Mouse (Mus musculus) CD4-positive, CD25-positive, alpha-beta regulatory T cell, adult 2 months (primary cell): ENCODE results near the gene Mcm7.
"Not testable (repeated sequence)": the region's sequence is repeated elsewhere in the genome, so short reads cannot be mapped to it uniquely, and the experiment has no call there.

ENCODE experiments used
- DNase-seq: peaks from one replicate; pipeline ENCODE4 v3.0.0-alpha.2; 2012; ENCODE audit warnings: low read depth, low spot score

Gene Mcm7

GRCm38 (mm10) chr5:138171695-138172491 lies at the start of gene Mcm7, which contains the start of gene Ap4m1:
Gene Mcm7, minus strand, starts transcription at chr5:138172422.
Gene Ap4m1, plus strand, starts transcription at chr5:138172002.
- DNase-seq = peak; percentile 95

- DNase-seq = no peak
These were observed 47.6 kb upstream of the Mcm7 start for GRCm38 (mm10) chr5:138219864-138220263.

GRCm38 (mm10) chr5:138216632-138217031 lies 44.4 kb upstream of the Mcm7 start:
- not testable (repeated sequence) for DNase-seq

DNA sequence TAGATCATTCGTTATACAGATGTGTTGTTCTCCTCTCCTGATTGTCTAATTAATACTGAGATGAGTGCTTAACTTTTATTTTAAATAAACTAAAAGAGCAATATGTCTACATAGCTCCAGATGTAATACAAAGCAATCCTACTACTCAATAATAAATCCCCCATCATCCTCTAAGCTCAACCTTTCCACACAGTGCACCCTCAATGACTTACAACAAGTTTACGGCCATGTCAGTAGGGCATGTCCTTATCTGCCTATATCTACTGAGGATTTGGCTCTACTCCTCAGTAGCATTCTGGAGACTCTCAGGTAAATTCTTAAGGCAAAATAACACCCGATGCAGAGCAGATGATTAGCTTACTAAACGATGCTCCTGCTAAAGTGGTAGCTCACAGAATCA lies 35.7 kb upstream of the Mcm7 start:
- DNase-seq = no peak

DNA sequence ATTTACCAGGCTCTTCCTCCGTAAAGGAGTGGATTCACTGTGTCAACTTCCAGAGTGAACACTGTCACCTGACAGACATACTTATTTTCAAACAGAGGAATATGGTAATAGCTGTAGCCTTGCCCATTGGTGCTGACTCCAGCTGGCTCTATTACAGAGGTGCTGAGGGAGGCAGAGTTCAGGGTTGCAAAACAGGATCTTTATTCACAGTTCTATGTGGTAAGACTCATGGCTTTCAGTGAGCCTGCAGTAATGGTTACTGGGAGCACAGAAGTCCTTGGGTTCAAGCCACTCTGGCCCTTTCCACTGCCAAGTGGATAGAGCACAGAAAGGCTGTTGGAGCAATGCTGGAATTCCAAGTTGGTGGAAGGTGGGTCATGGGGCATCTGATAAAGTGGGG lies 35.0 kb upstream of the Mcm7 start:
- no peak for DNase-seq

DNA sequence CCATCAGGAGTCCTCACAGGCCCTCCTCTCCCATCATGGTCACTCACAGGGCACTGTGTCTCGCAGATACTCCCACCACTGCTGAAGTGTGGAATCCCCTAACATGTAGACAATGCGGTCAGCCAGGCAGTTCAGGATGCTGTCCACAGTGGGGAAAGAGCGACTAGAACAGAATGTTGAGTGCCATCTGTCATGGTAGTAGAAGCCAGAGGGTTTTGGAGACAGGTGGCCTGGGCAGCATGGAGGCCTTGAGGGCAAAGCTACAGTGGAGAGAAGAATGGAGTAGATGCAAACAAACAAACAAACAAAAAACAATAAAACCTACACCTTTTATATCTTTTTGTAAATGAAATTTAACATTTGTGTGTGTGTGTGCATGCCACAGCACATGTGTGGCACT lies 29.9 kb upstream of the Mcm7 start:
- DNase-seq = no peak

DNA sequence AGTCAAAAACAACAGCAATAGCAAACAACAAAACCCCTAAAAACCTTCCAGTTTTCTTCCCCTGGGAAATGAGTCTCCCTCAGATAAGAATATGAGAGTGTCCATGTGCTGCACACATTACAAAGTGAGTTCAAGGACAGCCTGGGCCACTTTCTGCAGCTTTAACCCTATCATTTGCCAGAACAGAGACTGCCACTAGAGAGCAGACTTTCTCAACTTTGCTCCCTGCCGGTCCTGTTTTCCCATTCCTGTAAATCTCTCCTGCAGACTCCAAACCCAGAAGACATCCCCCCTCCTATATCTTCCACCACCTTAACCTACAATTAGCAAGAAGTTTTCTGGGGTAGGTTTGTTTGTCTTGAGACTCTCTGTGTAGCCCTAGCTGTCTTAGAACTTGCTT lies 27.4 kb upstream of the Mcm7 start:
- DNase-seq = no peak

GRCm38 (mm10) chr5:138195463-138195862 lies 23.2 kb upstream of the Mcm7 start:
- no peak for DNase-seq

- DNase-seq = peak; percentile 34
These were observed 22.6 kb upstream of the Mcm7 start for GRCm38 (mm10) chr5:138194755-138195345.

DNA sequence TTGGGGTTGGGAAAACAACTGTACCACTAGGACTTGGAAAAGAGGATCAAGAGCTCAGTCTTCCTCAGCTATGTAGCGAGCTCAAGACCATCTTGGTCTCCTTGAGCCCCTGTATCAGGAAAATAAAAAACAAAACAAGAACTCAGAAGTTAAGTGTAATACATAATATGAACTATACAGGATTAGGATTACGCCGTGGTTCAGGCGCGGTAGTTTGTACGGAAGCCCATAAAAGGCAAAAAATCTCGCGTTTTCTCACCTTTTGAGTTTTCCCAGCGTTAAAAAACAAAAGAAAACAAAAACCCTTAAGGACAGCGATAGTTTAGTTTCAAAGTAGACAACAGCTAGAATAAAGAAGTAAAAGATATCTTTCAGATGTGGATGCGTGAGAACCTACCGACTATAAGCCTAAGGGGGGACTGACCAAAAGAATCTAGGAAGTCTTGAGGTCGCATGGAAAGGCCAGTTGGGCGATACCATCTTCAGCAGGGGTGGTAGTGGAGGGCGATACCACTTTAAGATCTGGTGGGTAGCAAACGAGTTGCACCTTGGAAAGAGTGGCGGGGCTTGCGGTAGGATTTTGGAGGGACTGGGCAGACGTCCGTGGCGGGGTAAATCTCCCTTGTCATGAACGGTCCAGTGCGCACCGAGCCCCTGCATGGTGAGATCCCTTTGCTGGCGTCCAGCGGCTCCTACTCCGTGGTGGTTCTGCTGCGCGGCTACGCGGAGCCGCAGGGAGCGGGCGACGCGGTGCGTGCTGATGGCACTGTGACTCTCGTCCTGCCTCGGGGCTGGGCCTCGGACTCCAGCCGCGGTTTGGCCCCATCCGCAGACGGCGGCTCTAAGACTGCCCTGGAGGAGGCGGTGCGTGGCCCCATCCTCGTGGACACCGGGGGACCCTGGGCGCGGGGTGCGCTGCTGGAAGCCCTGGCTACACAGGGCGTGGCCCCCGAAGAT lies 21.8 kb upstream of the Mcm7 start, which contains the start of gene Mblac1:
Gene Mblac1, plus strand, starts transcription at position 544 of the 957 bp plus-strand sequence.
- peak; percentile 77 for DNase-seq

DNA sequence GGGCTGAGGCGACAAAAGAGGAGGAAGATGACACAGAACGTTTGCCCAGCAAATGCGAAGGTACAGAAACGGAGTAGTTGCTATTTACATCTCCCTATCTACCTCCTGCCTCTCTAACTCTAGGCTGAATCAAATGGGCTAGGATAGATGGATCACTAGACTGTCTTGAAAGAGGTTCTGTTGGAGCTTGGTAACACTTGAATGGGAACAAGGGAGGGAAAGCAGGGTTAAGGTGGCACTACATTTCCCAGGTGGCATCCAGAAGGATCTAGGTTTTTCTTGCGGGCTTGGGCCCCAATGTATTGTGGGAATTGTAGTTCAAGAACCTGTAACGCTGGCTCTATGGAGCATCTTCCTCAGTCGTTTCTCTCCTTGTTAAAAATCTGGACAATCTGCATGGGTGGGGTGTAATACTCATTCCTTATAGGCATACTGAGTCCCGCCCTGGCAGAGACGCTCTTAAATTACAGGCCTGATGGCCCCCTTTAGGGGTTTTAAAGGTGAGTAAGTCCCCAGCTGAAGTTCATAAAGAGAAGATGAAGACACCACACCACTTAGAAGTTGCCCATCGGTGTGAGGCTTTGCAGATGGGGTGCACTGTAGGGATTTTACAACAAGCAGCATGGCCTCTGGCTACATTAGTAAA lies 15.6 kb upstream of the Mcm7 start:
- DNase-seq = peak; percentile 88

DNA sequence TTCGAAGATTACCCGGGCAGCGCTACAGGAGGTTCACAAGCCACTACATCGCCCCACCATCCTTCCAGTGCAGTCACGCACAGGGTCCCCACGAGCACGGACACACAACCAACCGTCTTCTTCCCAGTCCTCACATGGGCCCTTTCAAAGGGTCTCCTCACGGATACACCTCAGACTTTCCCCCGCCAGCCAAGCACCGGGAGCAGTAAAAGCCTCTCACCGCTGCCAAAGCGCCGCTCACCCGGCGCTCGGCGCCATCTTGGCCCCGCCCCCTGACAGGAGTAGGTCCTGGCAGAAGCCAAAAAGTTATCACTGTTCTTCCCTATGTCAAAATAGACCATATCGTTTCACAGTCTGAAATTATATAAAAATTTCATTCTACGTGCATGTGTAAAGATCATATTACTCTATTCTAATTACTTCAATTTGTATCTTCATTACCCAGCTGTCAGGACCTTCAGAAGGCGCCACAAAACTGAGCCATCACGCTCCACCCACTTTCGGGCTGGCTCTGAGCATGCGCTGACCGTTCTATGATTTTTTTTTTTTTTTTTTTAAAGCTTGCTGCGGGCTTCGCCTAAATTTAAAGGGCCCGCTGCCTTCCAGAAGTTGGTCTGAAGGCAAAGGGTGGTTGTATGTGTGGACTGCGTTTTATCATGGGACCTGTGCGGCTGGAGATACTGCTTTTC lies 14.9 kb upstream of the Mcm7 start, which contains the start of the genes Taf6 and Cnpy4:
Gene Taf6, minus strand, starts transcription at position 502 of the 689 bp plus-strand sequence.
Gene Cnpy4, plus strand, starts transcription at position 536 of the 689 bp plus-strand sequence.
- peak; percentile 93 for DNase-seq

- no peak for DNase-seq
These were observed 995 bp upstream of the Mcm7 start for GRCm38 (mm10) chr5:138173217-138173616.

GRCm38 (mm10) chr5:138170936-138171561 lies 1.2 kb downstream of the Mcm7 start:
- peak; percentile 92 for DNase-seq

DNA sequence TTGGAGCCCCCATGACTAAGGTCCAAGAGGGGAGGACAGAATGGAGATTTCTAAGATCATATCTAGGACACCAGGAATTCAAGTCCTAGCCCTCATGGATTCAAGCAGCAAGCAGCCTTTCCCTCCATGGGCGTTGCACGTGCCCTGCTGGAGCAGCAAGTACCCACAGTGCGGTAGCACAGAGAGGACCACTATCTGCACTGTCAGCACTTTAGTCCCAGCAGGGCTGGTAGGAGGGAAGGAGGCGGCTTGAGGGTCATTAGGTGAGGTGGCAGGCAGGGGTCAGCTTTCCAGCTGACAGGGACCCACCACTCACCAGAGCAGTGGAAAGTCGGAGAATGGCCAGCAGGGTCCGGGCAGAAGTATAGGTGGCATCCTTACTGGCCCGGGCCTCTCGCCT lies 6.6 kb downstream of the Mcm7 start:
- DNase-seq = no peak

- DNase-seq = no peak
These were observed 8.6 kb downstream of the Mcm7 start for GRCm38 (mm10) chr5:138163610-138164009.

GRCm38 (mm10) chr5:138163046-138163445 lies 9.2 kb downstream of the Mcm7 start:
- DNase-seq = no peak

GRCm38 (mm10) chr5:138160842-138161665 lies 11.2 kb downstream of the Mcm7 start, which contains the start of gene Cops6:
Gene Cops6, plus strand, starts transcription at chr5:138161071.
- DNase-seq = peak; percentile 96

GRCm38 (mm10) chr5:138160224-138160762 lies 11.9 kb downstream of the Mcm7 start:
- peak; percentile 15 for DNase-seq
